Mouse (Mus musculus) heart, embryonic 14.5 days (tissue): ENCODE data around the gene Otud7b. TPM values are rescaled to one million over a fixed set of nuclear protein-coding genes. Genes with fewer than 3 reads are reported as not detected.

Source experiments
- ATAC-seq: fragments of 200-750 bp; cut with Nextera tagmentation; 2 replicates; pipeline ENCODE4 v1.8.0; 2017; ENCODE audit warnings: low read depth, moderate TSS enrichment; ENCODE audit not compliant: insufficient number of reproducible peaks, insufficient read depth, low FRiP score
- H3K27ac ChIP-seq, 2 experiments: fragments of 200-500 bp in 1 of 2; fragments of 300-500 bp in 1 of 2; sonication (generic) in 1 of 2; replicated peaks in 1 of 2; 2 replicates each; pipeline ENCODE4 v1.5.1; 2012 to 2014; ENCODE audit warnings: low read depth in 2 of 2, low read length in 2 of 2, control low read depth in 1 of 2, mild to moderate bottlenecking in 1 of 2, mixed read lengths in 1 of 2; ENCODE audit not compliant: control insufficient read depth in 1 of 2, insufficient read depth in 1 of 2
- H3K27me3 ChIP-seq: fragments of 300-500 bp; sonication (generic); 2 replicates; pipeline ENCODE4 v1.6.1; 2014; ENCODE audit warnings: mild to moderate bottlenecking, low read length, control low read depth; ENCODE audit not compliant: control insufficient read depth, insufficient read depth
- H3K36me3 ChIP-seq: fragments of 300-500 bp; sonication (generic); 2 replicates; pipeline ENCODE4 v1.6.1; 2014; ENCODE audit warnings: mild to moderate bottlenecking, control low read depth, low read length, mixed read lengths; ENCODE audit not compliant: control insufficient read depth, insufficient read depth
- H3K4me1 ChIP-seq, 2 experiments: fragments of 200-500 bp in 1 of 2; fragments of 300-500 bp in 1 of 2; sonication (generic) in 1 of 2; 2 replicates each; pipeline ENCODE4 v1.6.1; 2012 to 2014; ENCODE audit warnings: low read length in 2 of 2, control low read depth in 1 of 2, mixed read lengths in 1 of 2; ENCODE audit not compliant: control insufficient read depth in 2 of 2, insufficient read depth in 2 of 2
- H3K4me2 ChIP-seq: fragments of 300-500 bp; sonication (generic); 2 replicates; pipeline ENCODE4 v1.6.1; 2014; ENCODE audit warnings: mild to moderate bottlenecking, low read length
- H3K4me3 ChIP-seq, 2 experiments: fragments of 200-500 bp in 1 of 2; fragments of 300-500 bp in 1 of 2; sonication (generic) in 1 of 2; 2 replicates each; pipeline ENCODE4 v1.5.1; 2012 to 2014; ENCODE audit warnings: low read length in 2 of 2, mild to moderate bottlenecking in 2 of 2, control low read depth in 1 of 2, low read depth in 1 of 2, moderate library complexity in 1 of 2; ENCODE audit not compliant: control insufficient read depth in 1 of 2, insufficient read depth in 1 of 2
- H3K9ac ChIP-seq: fragments of 300-500 bp; sonication (generic); 2 replicates; pipeline ENCODE4 v1.6.1; 2014; ENCODE audit warnings: mild to moderate bottlenecking, low read length
- H3K9me3 ChIP-seq: fragments of 300-500 bp; sonication (generic); 2 replicates; pipeline ENCODE4 v1.6.1; 2016; ENCODE audit warnings: low read length, control low read depth; ENCODE audit not compliant: control insufficient read depth
- WGBS: fragments of 180-500 bp; shearing (Covaris S2); extraction: QIAGEN DNeasy Blood & Tissue Kit; methylation state at CpG from one replicate; pipeline ENCODE4 v1.1.7; 2014; 5-methylcytosine and 5-hydroxymethylcytosine counted together
- polyA plus RNA-seq: library from polyadenylated mRNA; unstranded; fragments of >200 nt; fragmentation: Nextera tagmentation; extraction: Ambion mirVana; gene quantifications from 2 replicates; pipeline ENCODE4 v1.2.1, GENCODE M21; 2014

The Otud7b gene
- polyA plus RNA-seq, result 12.6 and 16.2 TPM in 2 replicates

DNA sequence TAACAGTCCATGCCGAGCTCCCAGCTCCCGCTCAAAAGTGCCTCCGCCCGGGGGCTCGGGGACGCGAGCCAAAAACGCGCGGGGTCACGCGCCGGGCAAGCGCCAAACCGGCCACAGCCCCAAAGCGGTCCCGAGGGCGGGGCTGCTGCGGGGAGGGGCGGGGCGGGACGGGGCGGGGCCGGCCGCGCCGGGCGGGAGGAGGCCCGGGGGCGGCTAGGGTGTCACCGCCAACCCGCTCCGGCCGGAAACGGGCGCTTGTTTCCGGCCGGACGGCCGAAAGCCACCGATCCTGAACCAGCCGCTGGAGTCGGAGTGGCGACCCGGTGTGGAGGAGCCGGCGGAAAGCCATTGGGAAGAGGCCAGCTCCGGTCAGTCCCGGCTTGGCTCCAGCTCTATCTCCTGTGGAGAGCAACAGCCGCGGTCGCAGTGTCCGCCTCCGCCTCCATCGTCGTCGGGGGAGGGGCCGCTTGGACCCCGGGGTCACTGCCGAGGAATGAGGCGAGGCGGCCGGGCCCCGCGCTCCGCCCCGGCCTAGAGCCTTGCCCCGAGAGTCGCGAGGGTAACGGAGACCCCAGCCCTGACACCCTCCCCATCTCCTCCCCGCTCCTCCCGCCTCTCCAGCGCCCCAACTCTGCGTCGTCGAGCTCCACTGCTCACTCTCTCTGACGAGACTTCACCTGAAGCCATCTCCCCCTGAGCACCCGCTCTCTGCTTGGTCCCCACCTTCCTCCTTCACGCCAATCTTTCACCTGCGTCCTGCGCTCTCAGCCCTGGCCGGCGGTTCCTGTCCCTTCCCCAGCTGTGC is at the start of gene Otud7b:
TSS of gene Otud7b (plus strand) at position 267 of the 805 bp plus-strand sequence.
- Histone ChIP-seq H3K9ac (peak within 1 kb of the TSS; percentile 96), H3K27ac (peak within 1 kb of the TSS; percentile 90 to 95), H3K4me2 (peak within 1 kb of the TSS; percentile 82), H3K9me3 (no peaks in the 10 kb centered on the region), H3K27me3 (no peaks in the 10 kb centered on the region), H3K4me1 (peaks cover 7 to 22% of the 10 kb centered on the region in 2 experiments), H3K36me3 (peaks cover 6% of the 10 kb centered on the region; the same call in 1 of the 2 replicates), H3K4me3 (peak within 1 kb of the TSS; percentile 86 to 92)
- WGBS, result under 1% methylated on average over 77 of the region's 84 CpGs
- peak; percentile 92 for ATAC-seq

- WGBS, result 89% methylated on average over 6 of the region's 6 CpGs
These were observed 49.0 kb upstream of the Otud7b start for GRCm38 (mm10) chr3:96055294-96055693.

GRCm38 (mm10) chr3:96056031-96056430 is 48.3 kb upstream of the Otud7b start:
- no peak overlapping the region; the same call in 1 of the 2 replicates for H3K9ac ChIP-seq
- H3K36me3 ChIP-seq, result peaks cover 12% of the 10 kb centered on the region; the same call in 1 of the 2 replicates
- no peak overlapping the region for H3K4me3 ChIP-seq
- H3K27me3 ChIP-seq, result no peaks in the 10 kb centered on the region
- H3K4me2 ChIP-seq, result no peak overlapping the region
- ATAC-seq, result no peak
- no peak overlapping the region for H3K27ac ChIP-seq
- 79% methylated on average over 4 of the region's 4 CpGs for WGBS
- no peaks in the 10 kb centered on the region for H3K9me3 ChIP-seq
- 0 out of 4 replicates have a peak, but pooled peaks cover 0 to 2% of the 10 kb centered on the region in 2 experiments for H3K4me1 ChIP-seq

More at GRCm38 (mm10) chr3:96055294-96055693, 49.0 kb upstream of the Otud7b start:
- H3K4me1 ChIP-seq, result 0 out of 4 replicates have a peak, but pooled peaks cover 0 to 2% of the 10 kb centered on the region in 2 experiments
- no peak for ATAC-seq
- peaks cover 14% of the 10 kb centered on the region; the same call in 1 of the 2 replicates for H3K36me3 ChIP-seq
- no peak overlapping the region for H3K4me3 ChIP-seq
- no peaks in the 10 kb centered on the region for H3K27me3 ChIP-seq
- no peak overlapping the region for H3K4me2 ChIP-seq
- no peak overlapping the region for H3K9ac ChIP-seq
- H3K27ac ChIP-seq, result no peak overlapping the region
- H3K9me3 ChIP-seq, result no peaks in the 10 kb centered on the region

- Histone ChIP-seq H3K9me3 (no peaks in the 10 kb centered on the region), H3K4me3 (peak overlapping the region; percentile 65 to 75), H3K27ac (peak overlapping the region; percentile 74 to 88), H3K9ac (peak overlapping the region; percentile 85), H3K27me3 (no peaks in the 10 kb centered on the region), H3K4me2 (peak overlapping the region; percentile 95), H3K4me1 (0 out of 4 replicates have a peak, but pooled peaks cover 0 to 2% of the 10 kb centered on the region in 2 experiments), H3K36me3 (peaks cover 6% of the 10 kb centered on the region; the same call in 1 of the 2 replicates)
- under 1% methylated on average over 26 of the region's 26 CpGs for WGBS
- ATAC-seq, result peak; percentile 87
These were observed 46.6 kb upstream of the Otud7b start for GRCm38 (mm10) chr3:96057747-96058204.

DNA sequence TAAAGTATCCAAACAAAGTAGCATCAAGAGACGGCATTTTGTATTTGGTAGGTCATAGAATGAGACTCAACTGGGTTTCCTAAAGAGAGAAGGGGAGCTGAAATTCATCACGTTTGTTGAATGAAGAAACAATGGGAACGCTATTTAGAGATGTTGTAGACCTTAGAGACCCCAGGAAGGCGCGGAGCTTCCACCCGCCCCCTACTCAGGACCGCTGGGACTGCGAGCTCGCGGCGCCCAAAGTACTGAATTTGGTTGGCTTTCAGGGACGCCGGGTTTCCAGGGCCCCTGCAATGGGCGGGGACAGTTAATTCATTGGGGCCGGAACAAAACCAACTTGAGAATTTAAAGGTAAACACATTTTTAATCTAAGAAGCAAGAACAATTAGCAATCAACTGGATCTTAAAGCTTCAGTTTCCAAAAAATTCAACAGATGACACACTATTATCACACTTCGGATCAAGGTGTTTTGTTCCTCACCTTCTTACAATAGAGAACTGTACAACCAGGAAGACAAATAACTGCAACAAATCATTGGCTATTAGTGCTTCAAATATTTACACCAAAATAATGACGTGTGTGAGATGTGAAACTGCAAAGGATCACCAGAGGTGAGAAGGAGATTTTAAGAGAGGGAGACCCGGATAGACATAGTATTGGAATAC is 46.0 kb upstream of the Otud7b start, which contains the start of gene Vps45:
TSS of gene Vps45 (minus strand) at position 236 of the 666 bp plus-strand sequence.
- H3K4me2 ChIP-seq, result peak within 1 kb of the TSS; percentile 95
- H3K4me1 ChIP-seq, result 0 out of 4 replicates have a peak, but pooled peaks cover 0 to 2% of the 10 kb centered on the region in 2 experiments
- H3K27ac ChIP-seq, result peak within 1 kb of the TSS; percentile 74 to 88
- peak within 1 kb of the TSS; percentile 85 for H3K9ac ChIP-seq
- H3K9me3 ChIP-seq, result no peaks in the 10 kb centered on the region
- H3K36me3 ChIP-seq, result peaks cover 6% of the 10 kb centered on the region; the same call in 1 of the 2 replicates
- no peaks in the 10 kb centered on the region for H3K27me3 ChIP-seq
- 2% methylated on average over 18 of the region's 18 CpGs for WGBS
- peak within 1 kb of the TSS; percentile 65 to 75 for H3K4me3 ChIP-seq
- ATAC-seq, result peak; percentile 55; the same call in 1 of the 2 replicates

DNA sequence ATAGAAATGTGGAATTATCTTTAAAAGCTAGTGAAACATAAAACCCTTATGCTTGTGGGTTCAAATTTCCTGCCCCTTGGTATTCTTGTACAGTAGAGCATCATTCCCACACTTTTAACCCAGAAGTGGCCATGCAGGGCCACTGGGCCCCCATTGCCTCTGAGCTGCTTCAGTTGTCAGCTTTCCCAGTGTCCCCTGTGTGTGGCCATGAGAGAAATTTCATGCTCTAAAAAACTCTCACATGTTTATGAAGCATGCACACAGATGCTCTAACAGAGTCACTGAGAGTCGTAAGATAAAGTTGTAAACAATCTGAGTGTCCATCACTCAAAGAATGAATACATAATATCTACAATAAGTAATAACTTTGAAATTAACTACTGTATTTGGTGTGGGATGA is 44.2 kb upstream of the Otud7b start:
- Histone ChIP-seq H3K9me3 (no peaks in the 10 kb centered on the region), H3K4me1 (0 out of 4 replicates have a peak, but pooled peaks cover 0 to 2% of the 10 kb centered on the region in 2 experiments), H3K27ac (no peak overlapping the region), H3K36me3 (peaks cover 5% of the 10 kb centered on the region; the same call in 1 of the 2 replicates), H3K4me3 (no peak overlapping the region), H3K4me2 (no peak overlapping the region), H3K27me3 (no peaks in the 10 kb centered on the region), H3K9ac (no peak overlapping the region)
- 75% methylated on average over 1 of the region's 1 CpGs for WGBS
- no peak for ATAC-seq

- Histone ChIP-seq H3K4me3 (no peak overlapping the region), H3K36me3 (no peaks in the 10 kb centered on the region), H3K27ac (no peak overlapping the region), H3K4me1 (no peaks in the 10 kb centered on the region), H3K9ac (no peak overlapping the region), H3K4me2 (no peak overlapping the region), H3K27me3 (no peaks in the 10 kb centered on the region), H3K9me3 (no peaks in the 10 kb centered on the region)
- 69% methylated on average over 2 of the region's 2 CpGs for WGBS
- no peak for ATAC-seq
These were observed 41.0 kb upstream of the Otud7b start for GRCm38 (mm10) chr3:96063299-96063698.
